Mouse (Mus musculus) lung, adult 2 months (tissue): ENCODE measurements around the gene Vmn1r17. TPM values are rescaled to one million over a fixed set of nuclear protein-coding genes. Genes with fewer than 3 reads are reported as not detected.
"Not testable (repeated sequence)": the region's sequence is repeated elsewhere in the genome, so short reads cannot be mapped to it uniquely, and the experiment has no call there.

ENCODE experiments used
- DNase-seq: peaks from one replicate; pipeline ENCODE4 v3.0.0; 2022
- H3K4me1 ChIP-seq: fragments of 200-500 bp; 2 replicates; pipeline ENCODE4 v1.6.1; 2011; ENCODE audit warnings: low read length; ENCODE audit not compliant: control insufficient read depth, insufficient read depth
- H3K4me3 ChIP-seq: fragments of 200-500 bp; replicated peaks from 2 replicates; pipeline ENCODE3; 2011; ENCODE audit warnings: low read depth, mild to moderate bottlenecking, control low read depth, low read length; ENCODE audit errors: extremely low read depth
- CTCF ChIP-seq: fragments of 200-500 bp; IDR thresholded peaks from 2 replicates; pipeline ENCODE4 v1.5.1; 2011; ENCODE audit warnings: mild to moderate bottlenecking, low read length, control low read depth; ENCODE audit not compliant: insufficient read depth
- POLR2A ChIP-seq: fragments of 200-500 bp; IDR thresholded peaks from 2 replicates; pipeline ENCODE4 v1.6.1; 2011; ENCODE audit warnings: low read depth, mild to moderate bottlenecking, control low read depth, low read length, borderline replicate concordance; ENCODE audit errors: extremely low read depth
- WGBS: fragments of 180-500 bp; shearing (Covaris S2); methylation state at CpG from one replicate; pipeline ENCODE4 v1.1.7; 2018; 5-methylcytosine and 5-hydroxymethylcytosine counted together
- polyA plus RNA-seq: library from polyadenylated mRNA; depleted of rRNA; stranded (reverse); fragments of >200 nt; gene quantifications from 2 replicates; pipeline ENCODE4 v1.2.3, GENCODE M21; 2012; rRNA removed

Gene Vmn1r17
- polyA plus RNA-seq = not detected in 2 replicates

- no peaks in the 10 kb centered on the region for H3K4me1 ChIP-seq
- DNase-seq = no peak
- TF ChIP-seq POLR2A = no peak
- no peak for TF ChIP-seq CTCF
- no peak within 1 kb of the TSS for H3K4me3 ChIP-seq
- WGBS = 85% methylated on average over 1 of the region's 1 CpGs
Observed at GRCm38 (mm10) chr6:57363627-57364026, at the start of gene Vmn1r17. Gene Vmn1r17, minus strand, starts transcription at chr6:57363727.

- 51% methylated on average over 3 of the region's 3 CpGs for WGBS
- not testable (repeated sequence) for H3K4me3 ChIP-seq, DNase-seq, H3K4me1 ChIP-seq
Observed at GRCm38 (mm10) chr6:57403480-57403879, 40.0 kb upstream of the Vmn1r17 start, which contains the start of gene Vmn1r19. Gene Vmn1r19, plus strand, starts transcription at chr6:57403780.

DNA sequence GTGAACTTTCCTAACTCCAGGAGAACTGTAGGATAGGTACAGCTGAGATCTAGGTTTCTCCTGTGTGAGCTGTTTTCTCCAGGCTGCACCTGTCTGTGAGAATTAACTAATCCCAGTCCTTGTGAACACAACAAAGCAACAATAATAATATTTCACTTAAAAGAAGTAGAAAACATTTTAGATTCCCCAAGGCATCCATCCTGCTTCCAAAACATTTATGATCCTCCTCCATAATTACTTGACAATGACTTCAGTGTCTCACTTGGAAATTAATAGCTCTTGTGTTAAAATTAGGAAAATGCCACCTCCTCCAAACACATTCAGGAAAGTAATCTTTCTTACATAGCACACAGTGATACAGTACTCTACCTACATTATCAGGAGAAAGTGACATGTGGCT is 32.2 kb upstream of the Vmn1r17 start, which contains the start of gene Vmn1r18:
Gene Vmn1r18, minus strand, starts transcription at position 101 of the 400 bp plus-strand sequence.
- DNase-seq = no peak
- no peaks in the 10 kb centered on the region for H3K4me1 ChIP-seq
- TF ChIP-seq CTCF (no peak), POLR2A (no peak)
- no peak within 1 kb of the TSS for H3K4me3 ChIP-seq

GRCm38 (mm10) chr6:57367496-57367895 is 4.0 kb upstream of the Vmn1r17 start:
- WGBS = 86% methylated on average over 1 of the region's 1 CpGs
- no peaks in the 10 kb centered on the region for H3K4me1 ChIP-seq
- H3K4me3 ChIP-seq = no peak overlapping the region
- DNase-seq = no peak
- TF ChIP-seq POLR2A (no peak), CTCF (no peak)

DNA sequence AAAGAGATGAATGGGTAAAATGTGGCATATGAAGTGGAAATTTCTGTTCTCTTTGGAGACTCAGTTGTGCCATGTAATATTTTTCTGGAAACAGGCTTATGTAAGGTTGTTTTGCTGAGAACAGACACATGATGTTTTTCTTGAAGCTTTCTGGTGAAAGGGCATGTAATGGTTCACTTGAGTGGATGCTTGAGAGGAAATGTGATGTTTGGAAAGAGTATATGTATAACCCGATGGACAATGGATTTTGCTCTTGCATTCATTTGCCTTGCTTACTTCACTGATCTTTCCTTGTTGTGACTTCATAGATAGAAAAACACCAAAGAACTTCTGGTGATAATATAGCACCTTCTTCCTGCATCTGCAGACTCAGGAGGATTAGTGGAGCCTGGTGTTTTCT is 2.3 kb upstream of the Vmn1r17 start:
- not testable (repeated sequence) for H3K4me1 ChIP-seq, H3K4me3 ChIP-seq, DNase-seq
- WGBS = 88% methylated on average over 1 of the region's 1 CpGs

DNA sequence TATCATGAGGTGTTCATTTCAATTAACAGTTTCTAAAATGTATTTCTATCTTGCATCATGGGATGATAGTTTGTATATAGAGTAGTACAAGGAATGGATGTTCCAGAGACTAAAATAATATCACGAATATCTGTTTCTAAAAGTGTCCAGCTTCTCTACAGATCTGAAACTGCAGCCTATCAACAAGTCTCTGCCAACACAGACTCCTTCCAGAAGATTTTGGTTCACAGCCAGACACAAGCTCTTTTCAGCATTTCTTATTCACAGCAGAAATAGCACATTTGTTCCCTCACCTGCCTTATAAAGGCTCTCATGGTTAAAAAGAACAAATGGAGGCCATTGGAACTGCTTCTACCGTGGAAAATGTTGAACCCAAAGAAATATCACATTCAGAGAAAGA is 6.7 kb downstream of the Vmn1r17 start:
- no peak overlapping the region for H3K4me3 ChIP-seq
- WGBS = 51% methylated on average over 2 of the region's 2 CpGs
- H3K4me1 ChIP-seq = no peaks in the 10 kb centered on the region
- DNase-seq = no peak
- TF ChIP-seq CTCF = no peak
- TF ChIP-seq POLR2A = no peak

GRCm38 (mm10) chr6:57329394-57329793 is 34.1 kb downstream of the Vmn1r17 start, which contains the start of gene Vmn1r16:
Gene Vmn1r16, minus strand, starts transcription at chr6:57329494.
- DNase-seq = no peak
- TF ChIP-seq CTCF = no peak
- no peak for TF ChIP-seq POLR2A
- no peaks in the 10 kb centered on the region for H3K4me1 ChIP-seq
- H3K4me3 ChIP-seq = no peak within 1 kb of the TSS
- WGBS = 65% methylated on average over 3 of the region's 3 CpGs

- DNase-seq = no peak
- no peaks in the 10 kb centered on the region for H3K4me1 ChIP-seq
- TF ChIP-seq POLR2A (no peak), CTCF (no peak)
Observed at GRCm38 (mm10) chr6:57326176-57326575, 37.4 kb downstream of the Vmn1r17 start.

More at GRCm38 (mm10) chr6:57326176-57326575, 37.4 kb downstream of the Vmn1r17 start:
- H3K4me3 ChIP-seq = no peak overlapping the region

Other genes starting within 250 kb of the Vmn1r17 start
- gene Vmn1r11, start 230.3 kb downstream of the Vmn1r17 start, polyA plus RNA-seq = not detected in 2 replicates
- gene Vmn1r12, start 206.8 kb downstream of the Vmn1r17 start, polyA plus RNA-seq = not detected in 2 replicates
- gene Vmn1r13, start 160.4 kb downstream of the Vmn1r17 start, polyA plus RNA-seq = not detected in 2 replicates
- not detected in 2 replicates for gene Vmn1r14, start 132.0 kb downstream of the Vmn1r17 start, polyA plus RNA-seq
- gene Vmn1r15, start 105.8 kb downstream of the Vmn1r17 start, polyA plus RNA-seq = not detected in 2 replicates
- not detected in 2 replicates for gene Vmn1r16, start 34.2 kb downstream of the Vmn1r17 start, polyA plus RNA-seq
- not detected in 2 replicates for gene Vmn1r18, start 32.1 kb upstream of the Vmn1r17 start, polyA plus RNA-seq
- not detected in 2 replicates for gene Vmn1r19, start 40.1 kb upstream of the Vmn1r17 start, polyA plus RNA-seq
- not detected in 2 replicates for gene Vmn1r20, start 65.2 kb upstream of the Vmn1r17 start, polyA plus RNA-seq
- 1.5 and 2.9 TPM in 2 replicates for gene Ppm1k, start 171.7 kb upstream of the Vmn1r17 start, polyA plus RNA-seq
- 9.9 and 11.6 TPM in 2 replicates for gene Herc6, start 217.3 kb upstream of the Vmn1r17 start, polyA plus RNA-seq